Comparison of ENCODE assay signal across 18 mouse cellular contexts in the genomic region with DNA sequence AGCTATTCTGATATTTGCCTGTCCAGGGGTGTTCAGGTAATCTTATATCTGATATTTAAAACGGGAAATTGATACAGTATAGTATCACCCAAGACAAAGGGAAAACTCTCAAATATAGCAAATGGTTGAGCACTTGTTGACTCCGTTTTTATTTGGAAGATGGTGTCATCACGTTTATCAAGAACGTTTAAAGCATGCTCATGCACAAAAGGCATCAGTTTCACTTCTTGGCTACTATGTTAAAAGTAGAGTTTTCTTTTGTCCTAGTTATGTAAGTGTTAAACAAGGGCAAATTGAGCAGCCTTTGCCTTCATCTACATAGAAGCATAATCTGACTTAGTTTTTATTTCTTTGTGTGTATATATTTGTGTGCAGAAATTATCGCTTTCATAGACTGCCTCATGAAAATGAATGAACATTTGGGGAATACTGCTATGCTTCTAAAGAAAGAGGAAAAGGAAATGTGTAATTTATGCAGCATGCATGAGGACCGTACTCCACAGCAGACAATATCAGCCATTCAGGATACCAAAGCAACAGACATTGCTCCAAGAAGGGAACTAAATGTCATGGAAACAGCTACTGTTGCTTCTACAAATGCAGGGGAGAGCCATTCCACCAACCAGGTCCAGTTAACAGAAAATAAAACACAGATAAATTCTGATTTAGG. TPM values are rescaled to one million over a fixed set of nuclear protein-coding genes. Genes with fewer than 3 reads are reported as not detected.
DNase-seq lines count a peak whose midpoint lies in the region; ATAC-seq and TF ChIP-seq lines count a peak whose summit lies in the region.
"Had no signal": no experiment of that assay in that cellular context is flagged by ENCODE, and none has a peak within 500 bp of the region (broad histone marks: within the 10 kb centered on the region; RNA-seq: fewer than 3 reads in every experiment).

Dthd1 (plus strand) TSS at position 422 of the 670 bp plus-strand sequence.

- no peaks in the 10 kb centered on the region for H3K9me3 ChIP-seq in forebrain, embryonic 16.5 days (ENCODE audit: control insufficient read depth, low read length)
- H3K9me3 ChIP-seq in hindbrain, embryonic 14.5 days (ENCODE audit: control insufficient read depth, low read length) = peaks cover 6% of the 10 kb centered on the region; the same call in 1 of the 2 replicates
- H3K9me3 ChIP-seq in midbrain, postnatal 0 days (ENCODE audit: low read length) = 0 out of 2 replicates have a peak, but pooled peaks cover 2% of the 10 kb centered on the region
- H3K9me3 ChIP-seq: embryonic facial prominence, embryonic 13.5 days had no signal

- H3K9ac ChIP-seq in forebrain, embryonic 16.5 days (replicated peaks; ENCODE audit: low read depth, low read length) = no peak within 1 kb of the TSS
- H3K9ac ChIP-seq in hindbrain, embryonic 14.5 days = no peak within 1 kb of the TSS
- no peak within 1 kb of the TSS for H3K9ac ChIP-seq in midbrain, postnatal 0 days (replicated peaks; ENCODE audit: low read length, poor library complexity, severe bottlenecking)
- H3K9ac ChIP-seq: embryonic facial prominence, embryonic 13.5 days; limb, embryonic 13.5 days; liver, postnatal 0 days had no signal

- peak; percentile 35 for DNase-seq in layer of hippocampus, adult 9-11 months
- DNase-seq in layer of hippocampus, postnatal 10 days (ENCODE audit: low spot score in 2 of 2) = no peak
- no peak for DNase-seq in hindbrain, embryonic 14.5 days (ENCODE audit: low spot score)
- DNase-seq in midbrain, postnatal 0 days (ENCODE audit: low spot score) = peak; percentile 73
- no peak for DNase-seq in spleen, postnatal 36 days (ENCODE audit: low spot score in 2 of 2)
- DNase-seq in thymus, postnatal 14 days = no peak
- DNase-seq: cerebellum, postnatal 10 days; heart, adult 18-20 months; heart, postnatal 10 days; kidney, adult 11 months; kidney, postnatal 36 days; liver, postnatal 0 days had no signal

- H3K4me1 ChIP-seq in forebrain, embryonic 16.5 days (replicated peaks; ENCODE audit: control insufficient read depth, insufficient read depth, low read length) = no peaks in the 10 kb centered on the region
- H3K4me1 ChIP-seq in hindbrain, embryonic 14.5 days (replicated peaks; ENCODE audit: control insufficient read depth, insufficient read depth, low read length) = no peaks in the 10 kb centered on the region
- H3K4me1 ChIP-seq in midbrain, postnatal 0 days (ENCODE audit: insufficient read depth, low read length) = no peaks in the 10 kb centered on the region
- H3K4me1 ChIP-seq: embryonic facial prominence, embryonic 13.5 days; limb, embryonic 13.5 days had no signal

- no peaks in the 10 kb centered on the region for H3K36me3 ChIP-seq in forebrain, embryonic 16.5 days (ENCODE audit: control insufficient read depth, insufficient read depth)
- no peaks in the 10 kb centered on the region for H3K36me3 ChIP-seq in hindbrain, embryonic 14.5 days (replicated peaks; ENCODE audit: control insufficient read depth, insufficient read depth)
- no peaks in the 10 kb centered on the region for H3K36me3 ChIP-seq in midbrain, postnatal 0 days (ENCODE audit: insufficient read depth, low read length)
- H3K36me3 ChIP-seq: embryonic facial prominence, embryonic 13.5 days; limb, embryonic 13.5 days had no signal

- WGBS in forebrain, embryonic 16.5 days = 70% methylated on average over 6 of the region's 6 CpGs
- 55% methylated on average over 6 of the region's 6 CpGs for WGBS in hindbrain, embryonic 14.5 days
- 60% methylated on average over 6 of the region's 6 CpGs for WGBS in midbrain, postnatal 0 days

- no peak for TF ChIP-seq CTCF in midbrain, postnatal 0 days (IDR thresholded peaks at IDR 0.05)

- ATAC-seq in forebrain, embryonic 16.5 days = peak; percentile 72
- ATAC-seq in hindbrain, embryonic 14.5 days (ENCODE audit: low FRiP score) = peak; percentile 86; the same call in 1 of the 2 replicates
- peak; percentile 80 for ATAC-seq in midbrain, postnatal 0 days (ENCODE audit: low FRiP score)
- ATAC-seq: liver, postnatal 0 days; Patski had no signal

- no peak within 1 kb of the TSS for H3K4me2 ChIP-seq in forebrain, embryonic 16.5 days (ENCODE audit: low read length)
- no peak within 1 kb of the TSS for H3K4me2 ChIP-seq in hindbrain, embryonic 14.5 days (replicated peaks)
- no peak within 1 kb of the TSS for H3K4me2 ChIP-seq in midbrain, postnatal 0 days (ENCODE audit: low read depth, low read length, poor library complexity, severe bottlenecking)
- H3K4me2 ChIP-seq: embryonic facial prominence, embryonic 13.5 days; limb, embryonic 13.5 days had no signal

- no peaks in the 10 kb centered on the region for H3K27me3 ChIP-seq in forebrain, embryonic 16.5 days (replicated peaks; ENCODE audit: control insufficient read depth, insufficient read depth, low read length)
- no peaks in the 10 kb centered on the region for H3K27me3 ChIP-seq in hindbrain, embryonic 14.5 days (ENCODE audit: control insufficient read depth, insufficient read depth, low read length)
- H3K27me3 ChIP-seq in midbrain, postnatal 0 days (ENCODE audit: insufficient read depth, low read length) = no peaks in the 10 kb centered on the region
- H3K27me3 ChIP-seq: CH12.LX; embryonic facial prominence, embryonic 13.5 days; limb, embryonic 13.5 days had no signal

- no peak within 1 kb of the TSS for H3K27ac ChIP-seq in forebrain, embryonic 16.5 days (ENCODE audit: low read length)
- H3K27ac ChIP-seq in hindbrain, embryonic 14.5 days = no peak within 1 kb of the TSS
- peak within 1 kb of the TSS; percentile 57 for H3K27ac ChIP-seq in midbrain, postnatal 0 days (ENCODE audit: low read depth, low read length)
- H3K27ac ChIP-seq: embryonic facial prominence, embryonic 13.5 days; limb, embryonic 13.5 days; macrophage had no signal

- H3K4me3 ChIP-seq in forebrain, embryonic 16.5 days (replicated peaks; ENCODE audit: low read length) = no peak within 1 kb of the TSS
- H3K4me3 ChIP-seq in hindbrain, embryonic 14.5 days (replicated peaks; ENCODE audit: low read length) = no peak within 1 kb of the TSS
- no peak within 1 kb of the TSS for H3K4me3 ChIP-seq in midbrain, postnatal 0 days (ENCODE audit: low read depth, low read length)
- H3K4me3 ChIP-seq: embryonic facial prominence, embryonic 13.5 days; limb, embryonic 13.5 days had no signal

RNA-seq across cellular contexts. Expression of gene Dthd1, which starts in this region (rescaled TPM):
- total RNA-seq in layer of hippocampus, postnatal 10 days (2021) = under 1 TPM; 0.27 to 0.34 TPM
- polyA plus RNA-seq in forebrain, embryonic 16.5 days (2015; fragmentation: Nextera tagmentation; extraction: Ambion mirVana) = not detected in 2 replicates
- not detected in 2 replicates for polyA plus RNA-seq in hindbrain, embryonic 14.5 days (2014; fragmentation: Nextera tagmentation; extraction: Ambion mirVana)
- 0.11 and 0.24 TPM in 2 replicates for total RNA-seq in midbrain, postnatal 0 days (2014; rRNA removed)
- not detected in 2 replicates for polyA plus RNA-seq in midbrain, postnatal 0 days (2015; fragmentation: Nextera tagmentation; extraction: Ambion mirVana)
- total RNA-seq: CH12.LX; heart, postnatal 10 days had no signal
- polyA plus RNA-seq: embryonic facial prominence, embryonic 13.5 days; limb, embryonic 13.5 days; liver, postnatal 0 days; macrophage; Patski had no signal

Comparison
In these comparisons a context has a peak if more than half of its experiments do, and no peak if none do; other contexts are left out.
1. Peak in ATAC-seq in forebrain, embryonic 16.5 days; RNA of the gene not detected or under 1 TPM.
2. Peak in ATAC-seq in hindbrain, embryonic 14.5 days; RNA of the gene not detected or under 1 TPM.
3. Peak in DNase-seq, ATAC-seq and H3K27ac ChIP-seq in midbrain, postnatal 0 days; RNA of the gene not detected or under 1 TPM.